Mouse (Mus musculus) MEL (cell line): ENCODE results near the gene Myd88. TPM values are rescaled to one million over a fixed set of nuclear protein-coding genes. Genes with fewer than 3 reads are reported as not detected.

Experiments
- DNase-seq: peaks from one replicate; pipeline ENCODE4 v3.0.0; 2011; ENCODE audit warnings: low read depth, low spot score
- H3K27ac ChIP-seq: 2 replicates; pipeline ENCODE4 v1.5.1; 2012; ENCODE audit warnings: low read depth, mild to moderate bottlenecking, control low read depth, low read length, moderate library complexity; ENCODE audit not compliant: control insufficient read depth
- H3K27me3 ChIP-seq, 2 experiments: fragments of 150-350 bp in 1 of 2; sonication (generic) in 1 of 2; 2 replicates each; pipeline ENCODE4 v1.6.1; 2012; ENCODE audit warnings: low read length in 2 of 2, mild to moderate bottlenecking in 2 of 2, improper control_type of control experiment in 1 of 2, moderate library complexity in 1 of 2; ENCODE audit not compliant: insufficient read depth in 2 of 2, control insufficient read depth in 1 of 2
- H3K36me3 ChIP-seq, 2 experiments: 2 replicates each; pipeline ENCODE4 v1.6.1; 2012 to 2014; ENCODE audit warnings: low read length in 2 of 2, improper control_type of control experiment in 1 of 2, inconsistent platforms in 1 of 2, mild to moderate bottlenecking in 1 of 2; ENCODE audit not compliant: insufficient read depth in 2 of 2, control insufficient read depth in 1 of 2
- H3K4me1 ChIP-seq, 2 experiments: fragments of 150-350 bp in 1 of 2; sonication (generic) in 1 of 2; 2 replicates each; pipeline ENCODE4 v1.6.1; 2012; ENCODE audit warnings: low read length in 2 of 2, improper control_type of control experiment in 1 of 2, mild to moderate bottlenecking in 1 of 2; ENCODE audit not compliant: insufficient read depth in 2 of 2, control insufficient read depth in 1 of 2
- H3K4me3 ChIP-seq, 2 experiments: fragments of 150-350 bp in 1 of 2; sonication (generic) in 1 of 2; 2 replicates each; pipeline ENCODE4 v1.5.1; 2012; ENCODE audit warnings: low read depth in 2 of 2, low read length in 2 of 2, mild to moderate bottlenecking in 2 of 2, moderate library complexity in 2 of 2, control low read depth in 1 of 2, improper control_type of control experiment in 1 of 2; ENCODE audit not compliant: control insufficient read depth in 1 of 2, insufficient read depth in 1 of 2
- H3K79me2 ChIP-seq: 2 replicates; pipeline ENCODE4 v1.6.1; 2012; ENCODE audit warnings: mild to moderate bottlenecking, low read length, moderate library complexity; ENCODE audit not compliant: control insufficient read depth, poor library complexity, insufficient read depth
- H3K9ac ChIP-seq: 2 replicates; pipeline ENCODE4 v1.6.1; 2012; ENCODE audit warnings: low read depth, mild to moderate bottlenecking, control low read depth, low read length, moderate library complexity; ENCODE audit not compliant: control insufficient read depth, poor library complexity, severe bottlenecking
- H3K9me3 ChIP-seq: fragments of 150-350 bp; sonication (generic); replicated peaks from 2 replicates; pipeline ENCODE4 v1.6.1; 2012; ENCODE audit warnings: mild to moderate bottlenecking, low read length, improper control_type of control experiment, moderate library complexity; ENCODE audit not compliant: insufficient read depth
- BHLHE40 ChIP-seq: IDR thresholded peaks from 2 replicates; pipeline ENCODE4 v1.6.1; 2012; ENCODE audit warnings: low read depth, mild to moderate bottlenecking, inconsistent platforms, low read length, improper control_type of control experiment, borderline replicate concordance
- CTCF ChIP-seq, 3 experiments: IDR thresholded peaks in 2 of 3; conservative IDR thresholded peaks in 1 of 3; 2 replicates each; pipeline ENCODE4 v1.5.1; 2011 to 2012; ENCODE audit warnings: low read length in 3 of 3, low read depth in 2 of 3, mild to moderate bottlenecking in 2 of 3, improper control_type of control experiment in 1 of 3, inconsistent platforms in 1 of 3, mixed read lengths in 1 of 3, moderate library complexity in 1 of 3; ENCODE audit not compliant: control insufficient read depth in 1 of 3, insufficient read depth in 1 of 3, poor library complexity in 1 of 3, severe bottlenecking in 1 of 3
- HCFC1 ChIP-seq: IDR thresholded peaks from 2 replicates; pipeline ENCODE4 v1.6.1; 2012; ENCODE audit warnings: low read depth, mild to moderate bottlenecking, inconsistent platforms, low read length, improper control_type of control experiment, moderate library complexity
- KAT2A ChIP-seq: conservative IDR thresholded peaks from 2 replicates; pipeline ENCODE4 v1.6.1; 2012; ENCODE audit warnings: low read depth, low read length, improper control_type of control experiment, inconsistent platforms
- MAX ChIP-seq: IDR thresholded peaks from 2 replicates; pipeline ENCODE4 v1.6.1; 2011; ENCODE audit warnings: low read length, improper control_type of control experiment
- MXI1 ChIP-seq: IDR thresholded peaks from 2 replicates; pipeline ENCODE4 v1.6.1; 2011; ENCODE audit warnings: mild to moderate bottlenecking, low read depth, low read length, improper control_type of control experiment
- MYB ChIP-seq: IDR thresholded peaks from 2 replicates; pipeline ENCODE4 v1.6.1; 2011; ENCODE audit warnings: mild to moderate bottlenecking, low read depth, low read length, improper control_type of control experiment
- MYC ChIP-seq: IDR thresholded peaks from 2 replicates; pipeline ENCODE4 v1.6.1; 2011; ENCODE audit warnings: low read depth, mild to moderate bottlenecking, low read length, improper control_type of control experiment, moderate library complexity
- NRF1 ChIP-seq: IDR thresholded peaks from 2 replicates; pipeline ENCODE4 v1.6.1; 2014; ENCODE audit warnings: low read depth, mild to moderate bottlenecking, inconsistent platforms, low read length, improper control_type of control experiment, moderate library complexity; ENCODE audit not compliant: poor library complexity, insufficient read depth, severe bottlenecking
- RAD21 ChIP-seq: IDR thresholded peaks from 2 replicates; pipeline ENCODE4 v1.6.1; 2011; ENCODE audit warnings: mild to moderate bottlenecking, low read depth, low read length, improper control_type of control experiment
- RCOR1 ChIP-seq: IDR thresholded peaks from 2 replicates; pipeline ENCODE4 v1.6.1; 2012; ENCODE audit warnings: low read depth, mild to moderate bottlenecking, inconsistent platforms, low read length, improper control_type of control experiment
- SIN3A ChIP-seq: IDR thresholded peaks from 2 replicates; pipeline ENCODE4 v1.6.1; 2012; ENCODE audit warnings: low read length, improper control_type of control experiment, inconsistent platforms
- SMC3 ChIP-seq: IDR thresholded peaks from 2 replicates; pipeline ENCODE4 v1.6.1; 2011; ENCODE audit warnings: low read depth, low read length, improper control_type of control experiment
- USF1 ChIP-seq: IDR thresholded peaks from 2 replicates; pipeline ENCODE4 v1.6.1; 2014; ENCODE audit warnings: low read depth, mild to moderate bottlenecking, inconsistent platforms, low read length, improper control_type of control experiment, moderate library complexity
- ZC3H11A ChIP-seq: IDR thresholded peaks from 2 replicates; pipeline ENCODE4 v1.6.1; 2012; ENCODE audit warnings: low read depth, mild to moderate bottlenecking, inconsistent platforms, low read length, improper control_type of control experiment
- polyA plus RNA-seq, 2 experiments: library from polyadenylated mRNA; stranded (reverse) in 1 of 2; unstranded in 1 of 2; fragments of >175 nt in 1 of 2; fragments of >200 nt in 1 of 2; gene quantifications; 2 replicates each; pipeline versions ENCODE4 v1.2.1 to v1.2.4; 2012; ENCODE audit warnings: low replicate concordance in 2 of 2, low read depth in 1 of 2; ENCODE audit not compliant: insufficient read length in 2 of 2, insufficient read depth in 1 of 2, missing spikeins in 1 of 2
- total RNA-seq: library from RNA; depleted of rRNA; stranded (reverse); fragments of 300-350 nt; gene quantifications from 2 replicates; pipeline ENCODE4 v1.2.3, GENCODE M21; 2012

Myd88 gene
- total and polyA plus RNA-seq, 3 experiments: 20.7 to 39.7 TPM; not detected in 1

GRCm38 (mm10) chr9:119352060-119352459 is 10.8 kb upstream of the Myd88 start:
- Histone ChIP-seq H3K4me1 (0 out of 4 replicates have a peak, but pooled peaks cover 0 to under 1% of the 10 kb centered on the region in 2 experiments), H3K9ac (no peak overlapping the region), H3K36me3 (no peaks in the 10 kb centered on the region), H3K79me2 (no peaks in the 10 kb centered on the region), H3K27me3 (no peaks in the 10 kb centered on the region), H3K27ac (no peak overlapping the region), H3K4me3 (no peak overlapping the region), H3K9me3 (no peaks in the 10 kb centered on the region)
- DNase-seq: peak; percentile 76
- TF ChIP-seq SMC3: peak; percentile 78
- no peak for TF ChIP-seq MYB
- peak; percentile 65 for TF ChIP-seq BHLHE40
- peak; percentile 67 for TF ChIP-seq ZC3H11A
- no peak for TF ChIP-seq RCOR1
- TF ChIP-seq HCFC1: no peak
- peak; percentile 63 to 95 (median 82) for TF ChIP-seq CTCF (IDR thresholded peaks at IDR 0.05 in 2 of 3, conservative IDR thresholded peaks at IDR 0.05 in 1 of 3; ENCODE audit: control insufficient read depth in 1 of 3, insufficient read depth in 1 of 3, low read depth in 2 of 3, low read length in 3 of 3, poor library complexity in 1 of 3, severe bottlenecking in 1 of 3)
- TF ChIP-seq MAX: peak; percentile 82
- TF ChIP-seq RAD21: peak; percentile 78
- peak; percentile 76 for TF ChIP-seq MXI1
- peak; percentile 61 for TF ChIP-seq USF1
- peak; percentile 83 for TF ChIP-seq MYC

DNA sequence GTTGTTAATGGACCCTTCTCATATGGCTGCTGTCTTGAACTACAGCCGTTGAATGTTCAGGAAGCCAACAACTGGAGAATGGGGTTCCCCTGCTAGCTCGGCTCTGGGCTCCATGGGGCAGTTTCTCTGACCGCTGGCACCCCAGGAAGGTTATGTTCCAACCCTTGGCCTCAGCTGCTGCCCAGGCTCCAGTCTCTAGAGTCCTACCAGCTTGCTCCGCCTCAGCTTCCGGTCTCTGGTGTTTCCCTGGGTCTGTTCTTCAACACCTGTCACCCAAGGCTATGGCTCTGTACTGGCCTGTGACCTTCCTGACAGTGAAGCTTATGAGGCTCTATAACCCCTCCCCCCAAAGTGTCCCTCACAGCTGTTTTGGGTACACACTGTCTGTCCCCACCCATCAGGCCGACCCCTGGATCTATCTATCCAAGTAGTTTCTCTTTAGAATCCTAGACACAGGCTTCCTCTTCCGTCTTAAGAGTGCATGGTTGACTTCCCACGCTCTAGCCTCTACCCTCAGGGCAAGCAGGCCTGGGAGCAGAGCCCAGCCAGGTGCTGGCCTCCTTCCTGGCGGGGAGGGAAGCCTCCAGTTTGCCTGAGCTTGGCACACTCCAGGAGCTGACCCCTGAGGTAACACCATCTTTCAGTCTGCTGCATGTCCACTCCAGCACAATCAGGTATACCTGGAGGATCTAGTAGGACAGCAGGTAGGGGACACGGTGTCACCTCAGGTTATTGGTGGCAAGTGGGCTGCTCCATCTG is 9.9 kb upstream of the Myd88 start:
- Histone ChIP-seq H3K9ac (no peak overlapping the region), H3K4me3 (no peak overlapping the region), H3K36me3 (no peaks in the 10 kb centered on the region), H3K9me3 (no peaks in the 10 kb centered on the region), H3K4me1 (no peaks in the 10 kb centered on the region), H3K27ac (no peak overlapping the region), H3K79me2 (no peaks in the 10 kb centered on the region), H3K27me3 (no peaks in the 10 kb centered on the region)
- DNase-seq: no peak
- TF ChIP-seq NRF1 (no peak), SIN3A (no peak), RAD21 (no peak), SMC3 (no peak), RCOR1 (no peak), CTCF (IDR thresholded peaks at IDR 0.05 in 2 of 3, conservative IDR thresholded peaks at IDR 0.05 in 1 of 3; ENCODE audit: control insufficient read depth in 1 of 3, insufficient read depth in 1 of 3, low read depth in 2 of 3, low read length in 3 of 3, poor library complexity in 1 of 3, severe bottlenecking in 1 of 3) (no peak), KAT2A (no peak), ZC3H11A (no peak)
